Mouse (Mus musculus) bone marrow macrophage, adult 2 months (primary cell): ENCODE results near the gene Bco1.

Source experiments
- CTCF ChIP-seq: IDR thresholded peaks from 2 replicates; pipeline ENCODE4 v1.5.1; 2012; ENCODE audit warnings: low read depth, mild to moderate bottlenecking, low read length, moderate library complexity
- POLR2A ChIP-seq: IDR thresholded peaks from 2 replicates; pipeline ENCODE4 v1.6.1; 2012; ENCODE audit warnings: mild to moderate bottlenecking, low read depth, low read length, borderline replicate concordance

DNA sequence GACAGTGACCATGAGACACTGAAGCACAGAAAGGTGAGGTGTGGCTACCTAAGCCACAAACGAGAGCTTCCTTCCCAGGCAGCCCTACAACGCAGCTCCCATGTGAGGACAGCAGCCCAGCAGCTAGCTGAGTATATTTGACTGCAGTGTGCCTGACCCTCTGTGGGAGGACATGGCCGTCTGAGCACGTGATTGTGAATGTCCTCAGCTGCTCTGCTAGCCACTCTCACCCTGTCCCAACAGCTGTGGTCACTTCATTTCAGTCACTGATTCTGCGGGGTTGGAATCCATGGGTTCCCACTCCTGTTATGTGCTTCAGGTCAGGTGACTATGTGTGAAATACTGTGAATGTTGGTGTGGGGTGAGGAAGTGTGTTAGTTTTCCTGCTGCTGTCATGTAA, 80.7 kb downstream of the Bco1 start:
- TF ChIP-seq CTCF (no peak), POLR2A (no peak)
